18 mouse cellular contexts compared by ENCODE assay signal in genomic region chr8:12698660-12699277, GRCm38 (mm10).
"Had no signal": no experiment of that assay in that cellular context is flagged by ENCODE, and none has a peak within 500 bp of the region (broad histone marks: within the 10 kb centered on the region; RNA-seq: fewer than 3 reads in every experiment).

No protein-coding gene starts in this region.

- DNase-seq: lung, adult 18-20 months; lung, embryonic 14.5 days; lung, postnatal 10 days; lung, postnatal 4 days; midbrain, embryonic 14.5 days; retina, postnatal 1 day; right cerebral cortex, adult 18-20 months; right cerebral cortex, postnatal 25 days; spleen, adult 18-20 months; thymus, adult 18-20 months; thymus, postnatal 25 days; thymus, postnatal 4 days had no signal

- H3K27ac ChIP-seq: midbrain, embryonic 10.5 days; midbrain, embryonic 12.5 days; neural tube, embryonic 13.5 days; neural tube, embryonic 15.5 days had no signal

- H3K27me3 ChIP-seq: midbrain, embryonic 12.5 days; neural tube, embryonic 15.5 days had no signal

- H3K36me3 ChIP-seq: midbrain, embryonic 10.5 days; midbrain, embryonic 12.5 days; neural tube, embryonic 13.5 days; neural tube, embryonic 15.5 days had no signal

- H3K4me1 ChIP-seq: midbrain, embryonic 10.5 days; midbrain, embryonic 12.5 days; neural tube, embryonic 13.5 days; neural tube, embryonic 15.5 days had no signal

- H3K4me2 ChIP-seq: lung, embryonic 14.5 days; midbrain, embryonic 12.5 days; neural tube, embryonic 13.5 days; neural tube, embryonic 15.5 days had no signal

- H3K9me3 ChIP-seq: midbrain, embryonic 10.5 days; midbrain, embryonic 12.5 days; neural tube, embryonic 13.5 days; neural tube, embryonic 15.5 days had no signal

- H3K9ac ChIP-seq: lung, embryonic 14.5 days; midbrain, embryonic 12.5 days; neural tube, embryonic 13.5 days; neural tube, embryonic 15.5 days had no signal

- ATAC-seq: midbrain, embryonic 16.5 days had no signal

- H3K4me3 ChIP-seq: midbrain, embryonic 10.5 days; midbrain, embryonic 12.5 days; myocyte; neural tube, embryonic 13.5 days; neural tube, embryonic 15.5 days had no signal
